Mouse (Mus musculus): ENCODE results near the gene Sorcs1. TPM values are rescaled to one million over a fixed set of nuclear protein-coding genes. Genes with fewer than 3 reads are reported as not detected.

The Sorcs1 gene
- polyA plus RNA-seq, 3 experiments from 2014 or later: 0.20 TPM; not detected in 2

- no peak for ATAC-seq
These were observed 119.7 kb downstream of the Sorcs1 start for GRCm38 (mm10) chr19:50558771-50559170.

GRCm38 (mm10) chr19:50534031-50534430 is 144.4 kb downstream of the Sorcs1 start:
- ATAC-seq: no peak

DNA sequence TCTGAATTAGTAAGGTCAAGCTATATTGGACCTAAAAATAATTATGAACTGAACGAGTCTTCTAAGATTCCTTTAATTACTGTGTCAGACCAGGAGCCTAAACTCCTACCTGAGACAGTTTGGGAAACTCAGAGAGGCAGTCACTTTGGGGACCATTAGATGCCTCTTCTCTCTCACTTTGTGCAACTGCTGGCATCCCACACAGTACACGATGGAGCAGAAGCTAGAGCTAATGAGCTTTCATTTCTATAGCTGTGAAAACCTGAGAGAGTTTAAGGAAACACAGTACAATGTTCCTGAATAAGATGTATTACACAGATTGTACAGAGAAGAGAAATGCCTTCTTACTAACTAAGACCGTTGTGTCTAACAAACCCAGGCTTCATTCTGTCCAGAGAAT is 150.6 kb downstream of the Sorcs1 start:
- ATAC-seq: no peak

GRCm38 (mm10) chr19:50526094-50526493 is 152.4 kb downstream of the Sorcs1 start:
- no peak for ATAC-seq

- no peak for ATAC-seq
These were observed 156.5 kb downstream of the Sorcs1 start for GRCm38 (mm10) chr19:50521943-50522342.

- ATAC-seq: no peak
These were observed 163.3 kb downstream of the Sorcs1 start for GRCm38 (mm10) chr19:50515059-50515673.

- no peak for ATAC-seq
These were observed 164.1 kb downstream of the Sorcs1 start for GRCm38 (mm10) chr19:50514309-50514830.

DNA sequence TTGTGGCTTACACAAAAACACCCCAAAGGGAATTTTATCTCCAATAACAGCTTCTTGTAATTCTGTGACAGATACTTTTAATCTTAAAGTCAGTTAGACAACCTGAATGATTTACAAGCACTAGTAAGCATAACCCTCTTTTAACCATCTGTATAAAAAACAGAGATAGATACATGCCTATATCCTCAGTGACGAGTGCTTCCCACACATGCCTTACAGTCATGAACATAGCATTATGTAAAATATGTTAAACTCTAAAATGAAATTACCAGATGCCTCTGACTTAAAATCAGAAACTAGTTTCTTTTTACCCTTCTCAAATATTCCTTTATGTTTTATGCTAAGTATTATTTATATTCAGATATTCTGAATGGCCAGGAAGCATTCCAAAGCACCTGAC is 175.6 kb downstream of the Sorcs1 start:
- no peak for ATAC-seq

DNA sequence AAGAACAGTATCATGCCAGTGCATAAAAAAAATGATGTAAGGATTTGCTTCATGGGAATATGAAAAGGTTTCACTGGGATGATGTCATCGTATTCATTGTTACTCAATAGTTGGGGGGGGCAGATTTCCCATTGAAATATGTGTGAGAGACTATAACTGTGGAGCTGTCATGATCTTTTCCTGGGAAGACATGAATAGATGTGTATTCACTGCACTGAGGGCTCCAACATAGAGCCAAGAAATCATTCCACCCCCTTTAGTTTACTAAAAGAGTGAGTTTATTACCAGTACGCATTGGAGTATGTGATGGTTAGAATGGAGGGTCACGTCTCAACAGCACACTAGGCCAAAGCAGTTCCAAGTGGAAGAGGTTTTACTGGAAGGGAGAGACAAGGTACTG is 187.3 kb downstream of the Sorcs1 start:
- ATAC-seq: no peak

- ATAC-seq: no peak
These were observed 187.7 kb downstream of the Sorcs1 start for GRCm38 (mm10) chr19:50490721-50491120.

- no peak for ATAC-seq
These were observed 188.7 kb downstream of the Sorcs1 start for GRCm38 (mm10) chr19:50489786-50490185.

- no peak for ATAC-seq
These were observed 190.0 kb downstream of the Sorcs1 start for GRCm38 (mm10) chr19:50488421-50488820.

- ATAC-seq: no peak
These were observed 190.7 kb downstream of the Sorcs1 start for GRCm38 (mm10) chr19:50487768-50488167.

- ATAC-seq: no peak
These were observed 192.1 kb downstream of the Sorcs1 start for GRCm38 (mm10) chr19:50486345-50486744.

DNA sequence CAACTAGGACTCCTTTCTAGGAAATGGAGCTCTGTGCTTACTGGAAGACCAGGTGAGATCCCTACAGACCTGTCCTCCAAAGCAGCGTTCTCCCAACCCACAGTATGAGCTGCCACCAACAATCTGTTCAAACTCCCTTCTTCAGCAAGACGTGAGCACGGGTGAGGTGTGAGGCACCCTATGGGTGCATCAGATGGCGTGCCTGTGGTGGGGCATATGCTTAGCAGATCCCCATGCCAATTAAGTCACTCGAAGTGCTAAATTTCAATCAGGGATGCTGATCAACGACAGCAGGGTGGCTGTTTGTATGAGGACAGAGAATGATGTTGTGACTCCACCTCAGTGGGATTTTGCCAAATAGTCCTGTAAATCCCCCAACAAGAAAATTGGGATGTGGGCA is 201.7 kb downstream of the Sorcs1 start:
- no peak for ATAC-seq

DNA sequence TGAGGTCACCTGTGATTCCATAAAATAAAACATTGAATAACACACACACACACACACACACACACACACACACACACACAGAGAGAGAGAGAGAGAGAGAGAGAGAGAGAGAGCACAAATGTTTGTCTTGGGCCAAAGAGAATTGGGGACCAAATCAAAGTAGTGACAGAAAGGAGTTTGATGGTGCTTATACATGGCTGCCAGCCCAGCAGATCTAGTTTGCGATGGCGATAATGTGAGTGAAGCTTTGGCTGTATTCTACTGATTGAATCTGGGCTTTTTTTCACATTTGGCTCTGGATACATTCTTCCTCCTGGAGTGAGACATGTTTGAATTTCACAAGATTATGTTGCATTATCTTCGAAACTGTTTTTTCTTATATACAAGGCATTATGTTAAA is 209.9 kb downstream of the Sorcs1 start:
- ATAC-seq: no peak

DNA sequence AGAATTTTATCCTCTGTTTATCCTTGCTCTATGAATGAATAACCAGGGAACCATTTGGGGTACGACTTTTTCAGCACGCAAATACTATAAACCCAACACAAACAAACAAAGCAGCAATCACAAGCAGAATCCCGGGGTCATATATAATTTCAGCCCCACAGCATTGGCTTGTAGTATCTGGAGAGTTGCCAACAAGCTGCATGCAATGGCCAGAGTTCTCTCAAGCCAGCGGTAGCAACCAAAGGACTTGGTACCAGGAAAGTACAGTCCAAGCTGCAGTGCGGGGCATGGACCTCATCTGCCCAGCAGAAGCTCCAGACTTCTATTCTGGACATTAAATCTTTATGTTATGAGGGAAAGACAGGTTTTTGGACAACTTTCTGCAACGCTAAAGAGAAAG is 213.6 kb downstream of the Sorcs1 start:
- ATAC-seq: no peak

DNA sequence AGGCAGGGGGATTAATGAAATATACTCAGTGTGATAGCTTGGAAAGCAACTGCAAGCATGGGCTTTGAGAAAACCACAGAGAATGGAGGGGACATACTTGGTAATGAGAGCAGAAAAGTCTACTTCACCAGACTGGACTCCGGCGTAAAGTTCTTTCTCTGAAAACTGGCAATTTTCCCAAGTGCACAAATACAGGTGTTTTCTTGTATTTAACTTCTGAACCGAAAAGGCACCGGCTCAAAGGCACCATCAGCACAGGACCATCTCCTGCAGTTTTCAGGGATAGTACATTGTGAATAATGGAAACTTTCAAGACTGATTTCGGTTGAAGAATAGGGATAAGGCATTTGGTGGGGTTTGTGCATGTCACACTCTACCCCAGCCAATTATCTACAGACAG is 219.9 kb downstream of the Sorcs1 start:
- no peak for ATAC-seq

GRCm38 (mm10) chr19:50457275-50457892 is 221.1 kb downstream of the Sorcs1 start:
- no peak for ATAC-seq

DNA sequence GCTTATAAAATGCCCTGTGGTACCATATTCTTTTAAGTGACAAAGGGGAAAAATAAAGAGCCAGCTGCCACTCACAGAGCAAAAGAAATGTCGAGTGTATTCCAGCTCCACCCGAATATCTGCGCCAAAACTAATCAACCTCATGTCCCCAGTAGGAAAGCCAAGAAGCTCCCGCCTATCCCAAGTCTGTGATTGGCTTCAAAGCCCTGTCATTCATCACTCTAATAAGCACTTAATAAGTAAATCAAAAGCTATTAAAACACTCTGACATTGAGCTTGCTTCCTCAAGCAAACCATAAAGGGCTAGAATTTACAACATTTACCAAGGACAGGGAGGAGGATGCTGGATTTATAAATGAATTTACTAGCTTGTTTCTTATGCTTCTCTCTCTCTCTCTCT is 237.3 kb downstream of the Sorcs1 start:
- ATAC-seq: no peak

DNA sequence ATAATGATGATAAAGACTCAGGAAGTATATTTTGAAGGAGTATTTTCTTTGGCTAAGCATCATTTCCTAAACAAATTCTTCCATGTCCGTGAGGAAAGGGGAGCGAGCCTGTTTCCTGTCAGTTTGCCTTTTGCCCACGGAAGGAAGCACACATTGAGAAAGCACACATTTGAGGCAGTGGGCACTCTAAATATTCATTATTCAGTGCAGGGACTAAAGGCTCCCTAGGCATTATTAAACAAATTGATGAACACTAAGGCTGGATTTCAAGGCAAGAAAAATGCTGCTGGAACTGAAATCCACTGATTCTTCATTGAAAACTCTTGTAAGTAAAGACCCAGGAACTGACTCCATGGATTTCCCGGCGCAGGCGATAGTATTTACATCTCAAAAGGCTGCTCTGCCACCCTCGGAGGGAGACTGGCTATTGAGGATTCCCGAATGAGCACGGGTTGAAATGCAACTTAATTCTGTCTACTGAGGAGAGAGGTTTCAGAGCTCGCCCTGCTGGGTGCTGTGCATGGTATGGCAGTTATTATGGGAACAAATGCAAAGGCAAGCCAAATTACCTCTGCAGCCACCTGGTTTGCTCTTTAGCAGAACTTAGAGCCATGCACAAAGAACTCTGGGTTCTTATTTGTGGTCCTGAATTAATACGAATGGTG is 238.1 kb downstream of the Sorcs1 start:
- ATAC-seq: no peak

- no peak for ATAC-seq
These were observed 239.0 kb downstream of the Sorcs1 start for GRCm38 (mm10) chr19:50439464-50439881.

GRCm38 (mm10) chr19:50422928-50423327 is 255.5 kb downstream of the Sorcs1 start:
- ATAC-seq: no peak

Data from inflammation-experienced regulatory T-cells, adult 6 months (primary cell).